Mouse (Mus musculus): Measurements from ENCODE around the gene Tigd2. TPM values are rescaled to one million over a fixed set of nuclear protein-coding genes. Genes with fewer than 3 reads are reported as not detected.

The Tigd2 gene
- 6.4 and 8.6 TPM in 2 replicates for polyA plus RNA-seq (2012; ENCODE audit: low replicate concordance)

GRCm38 (mm10) chr6:59208685-59209298 lies at the start of gene Tigd2:
Tigd2 (plus strand) TSS chr6:59208870.

Other genes with a start within 250 kb of the Tigd2 start
- gene Fam13a, start 184.3 kb upstream of the Tigd2 start, polyA plus RNA-seq (2012; ENCODE audit: low replicate concordance) = 0.08 TPM in 1 of 2 replicates, not detected in the other
- 0.07 and 0.14 TPM in 2 replicates for gene Gprin3, start 217.4 kb downstream of the Tigd2 start, polyA plus RNA-seq (2012; ENCODE audit: low replicate concordance)